Comparison of ENCODE assay signal across 26 mouse cellular contexts in genomic region chr1:92718108-92718507, GRCm38 (mm10).
DNase-seq lines count a peak whose midpoint lies in the region; ATAC-seq and TF ChIP-seq lines count a peak whose summit lies in the region.
"Had no signal": no experiment of that assay in that cellular context is flagged by ENCODE, and none has a peak within 500 bp of the region (broad histone marks: within the 10 kb centered on the region; RNA-seq: fewer than 3 reads in every experiment).

No protein-coding gene starts in this region.

- H3K36me3 ChIP-seq in heart, embryonic 10.5 days: no peaks in the 10 kb centered on the region
- no peaks in the 10 kb centered on the region for H3K36me3 ChIP-seq in liver, adult 2 months (ENCODE audit: control insufficient read depth, insufficient read depth, low read length)
- H3K36me3 ChIP-seq in liver, embryonic 12.5 days: no peaks in the 10 kb centered on the region
- H3K36me3 ChIP-seq in intestine, embryonic 15.5 days: no peaks in the 10 kb centered on the region
- no peaks in the 10 kb centered on the region for H3K36me3 ChIP-seq in stomach, embryonic 16.5 days (ENCODE audit: control insufficient read depth, insufficient read depth, low read length)
- H3K36me3 ChIP-seq in hindbrain, embryonic 10.5 days: no peaks in the 10 kb centered on the region
- H3K36me3 ChIP-seq: forebrain, embryonic 10.5 days; hindbrain, embryonic 13.5 days; midbrain, embryonic 12.5 days; neural tube, embryonic 12.5 days had no signal

- H3K4me2 ChIP-seq in liver, embryonic 12.5 days: no peak overlapping the region
- no peak overlapping the region for H3K4me2 ChIP-seq in intestine, embryonic 15.5 days (replicated peaks)
- H3K4me2 ChIP-seq in stomach, embryonic 16.5 days (ENCODE audit: low read depth, low read length): no peak overlapping the region
- H3K4me2 ChIP-seq: hindbrain, embryonic 13.5 days; midbrain, embryonic 12.5 days; neural tube, embryonic 12.5 days had no signal

- DNase-seq in heart, embryonic 10.5 days (ENCODE audit: low spot score): no peak
- DNase-seq in heart, adult 8-10 months (ENCODE audit: low spot score): no peak
- peak; percentile 58 for DNase-seq in liver, adult 2 months (ENCODE audit: extremely low read depth, low read depth, low spot score)
- DNase-seq in hindbrain, embryonic 10.5 days (ENCODE audit: low spot score): no peak
- DNase-seq in gastrocnemius, postnatal 25 days: no peak
- DNase-seq: adrenal gland, adult 2 months; cerebellum, adult 11 months; cerebellum, postnatal 10 days; forebrain, postnatal 0 days; kidney, postnatal 4 days; lung, adult 18-20 months; lung, postnatal 10 days; retina, postnatal 1 day; right cerebral cortex, postnatal 25 days; spleen, adult 18-20 months; thymus, adult 18-20 months; thymus, postnatal 36 days had no signal

- 74% methylated on average over 4 of the region's 4 CpGs for WGBS in heart, embryonic 10.5 days
- WGBS in liver, adult 2 months: 43% methylated on average over 4 of the region's 4 CpGs
- WGBS in liver, embryonic 12.5 days (ENCODE audit: insufficient replicate concordance): 57% methylated on average over 4 of the region's 4 CpGs
- 58% methylated on average over 4 of the region's 4 CpGs for WGBS in intestine, embryonic 15.5 days
- WGBS in stomach, embryonic 16.5 days: 58% methylated on average over 4 of the region's 4 CpGs
- 70% methylated on average over 4 of the region's 4 CpGs for WGBS in hindbrain, embryonic 10.5 days

- no peaks in the 10 kb centered on the region for H3K79me2 ChIP-seq in liver, adult 2 months (ENCODE audit: control insufficient read depth, insufficient read depth, low read length)

- no peak overlapping the region for H3K9ac ChIP-seq in liver, adult 2 months (ENCODE audit: low read depth, low read length)
- H3K9ac ChIP-seq in liver, embryonic 12.5 days: no peak overlapping the region
- no peak overlapping the region for H3K9ac ChIP-seq in intestine, embryonic 15.5 days
- no peak overlapping the region for H3K9ac ChIP-seq in stomach, embryonic 16.5 days (ENCODE audit: low read length)
- H3K9ac ChIP-seq: forebrain, postnatal 0 days; hindbrain, embryonic 13.5 days; midbrain, embryonic 12.5 days; neural tube, embryonic 12.5 days had no signal

- H3K9me3 ChIP-seq in heart, embryonic 10.5 days: no peaks in the 10 kb centered on the region
- no peaks in the 10 kb centered on the region for H3K9me3 ChIP-seq in liver, embryonic 12.5 days (replicated peaks)
- no peaks in the 10 kb centered on the region for H3K9me3 ChIP-seq in intestine, embryonic 15.5 days
- H3K9me3 ChIP-seq in stomach, embryonic 16.5 days (replicated peaks; ENCODE audit: control insufficient read depth, low read length): no peaks in the 10 kb centered on the region
- H3K9me3 ChIP-seq in hindbrain, embryonic 10.5 days: no peaks in the 10 kb centered on the region
- H3K9me3 ChIP-seq: forebrain, embryonic 10.5 days; hindbrain, embryonic 13.5 days; midbrain, embryonic 12.5 days; neural tube, embryonic 12.5 days had no signal

- H3K4me1 ChIP-seq in heart, embryonic 10.5 days: peaks cover 55% of the 10 kb centered on the region
- H3K4me1 ChIP-seq in liver, adult 2 months (ENCODE audit: control insufficient read depth, insufficient read depth, low read length): peaks cover 2% of the 10 kb centered on the region
- no peaks in the 10 kb centered on the region for H3K4me1 ChIP-seq in liver, embryonic 12.5 days
- H3K4me1 ChIP-seq in intestine, embryonic 15.5 days (replicated peaks): no peaks in the 10 kb centered on the region
- H3K4me1 ChIP-seq in stomach, embryonic 16.5 days (ENCODE audit: control insufficient read depth, insufficient read depth, low read length): no peaks in the 10 kb centered on the region
- peaks cover 39% of the 10 kb centered on the region for H3K4me1 ChIP-seq in hindbrain, embryonic 10.5 days (replicated peaks)

- H3K27ac ChIP-seq in heart, embryonic 10.5 days: peak overlapping the region; percentile 84; the same call in 1 of the 2 replicates
- no peak overlapping the region for H3K27ac ChIP-seq in liver, adult 2 months (replicated peaks; ENCODE audit: insufficient read depth, low read depth, low read length)
- H3K27ac ChIP-seq in liver, embryonic 12.5 days: no peak overlapping the region
- no peak overlapping the region for H3K27ac ChIP-seq in intestine, embryonic 15.5 days
- no peak overlapping the region for H3K27ac ChIP-seq in stomach, embryonic 16.5 days (ENCODE audit: low read length)
- H3K27ac ChIP-seq in hindbrain, embryonic 10.5 days: no peak overlapping the region
- H3K27ac ChIP-seq: hindbrain, embryonic 13.5 days; midbrain, embryonic 12.5 days; neural tube, embryonic 12.5 days had no signal

- no peak for TF ChIP-seq CTCF in liver, adult 2 months (IDR thresholded peaks at IDR 0.05; ENCODE audit: low read depth, low read length)

- TF ChIP-seq POLR2A in liver, adult 2 months (IDR thresholded peaks at IDR 0.05; ENCODE audit: extremely low read depth, insufficient read depth, low read length): no peak

- peaks cover 19% of the 10 kb centered on the region for H3K27me3 ChIP-seq in heart, embryonic 10.5 days (ENCODE audit: insufficient read depth, poor library complexity, severe bottlenecking)
- H3K27me3 ChIP-seq in liver, adult 2 months (ENCODE audit: control insufficient read depth, insufficient read depth, low read length): no peaks in the 10 kb centered on the region
- 0 out of 2 replicates have a peak, but pooled peaks cover 8% of the 10 kb centered on the region for H3K27me3 ChIP-seq in liver, embryonic 12.5 days (replicated peaks)
- H3K27me3 ChIP-seq in intestine, embryonic 15.5 days (replicated peaks): no peaks in the 10 kb centered on the region
- no peaks in the 10 kb centered on the region for H3K27me3 ChIP-seq in stomach, embryonic 16.5 days (ENCODE audit: control insufficient read depth, insufficient read depth, low read length)
- no peaks in the 10 kb centered on the region for H3K27me3 ChIP-seq in hindbrain, embryonic 10.5 days (ENCODE audit: insufficient read depth, poor library complexity, severe bottlenecking)
- H3K27me3 ChIP-seq: midbrain, embryonic 12.5 days; neural tube, embryonic 12.5 days; Patski had no signal

- ATAC-seq in liver, embryonic 12.5 days: no peak
- peak; percentile 76 for ATAC-seq in intestine, embryonic 15.5 days
- peak; percentile 60; the same call in 1 of the 2 replicates for ATAC-seq in stomach, embryonic 16.5 days (ENCODE audit: insufficient read depth, low FRiP score)
- ATAC-seq: CD4-positive, CD25-positive, alpha-beta regulatory T cell, adult 4 months; forebrain, postnatal 0 days; Patski had no signal

- H3K4me3 ChIP-seq in heart, embryonic 10.5 days: no peak overlapping the region
- no peak overlapping the region for H3K4me3 ChIP-seq in liver, adult 2 months (ENCODE audit: insufficient read depth, low read depth, low read length)
- no peak overlapping the region for H3K4me3 ChIP-seq in liver, embryonic 12.5 days
- H3K4me3 ChIP-seq in intestine, embryonic 15.5 days (replicated peaks): no peak overlapping the region
- no peak overlapping the region for H3K4me3 ChIP-seq in stomach, embryonic 16.5 days (replicated peaks; ENCODE audit: low read length)
- H3K4me3 ChIP-seq in hindbrain, embryonic 10.5 days: no peak overlapping the region
- H3K4me3 ChIP-seq: forebrain, embryonic 10.5 days; hindbrain, embryonic 13.5 days; midbrain, embryonic 12.5 days; neural tube, embryonic 12.5 days had no signal
